Mouse (Mus musculus) thymus, postnatal 4 days (tissue): ENCODE measurements at regions not wholly inside any gene's neighbourhood (a gene's known extent, or its start where the extent isn't known, plus 50 kb on each side); places are given as distances from the start of the nearest gene placed in this dataset.
A peak's percentile ranks its signal among the peaks of the same experiment; 100 is the strongest.
"Not testable (repeated sequence)": the region's sequence is repeated elsewhere in the genome, so short reads cannot be mapped to it uniquely, and the experiment has no call there.

Experiments
- DNase-seq: peaks from one replicate; pipeline ENCODE4 v3.0.0; 2021

GRCm38 (mm10) chr8:5523281-5523680 lies 418.1 kb upstream of the Slc10a2 start:
- DNase-seq, result no peak

- DNase-seq, result no peak
Observed at GRCm38 (mm10) chr8:5495861-5496260, 390.7 kb upstream of the Slc10a2 start.

- DNase-seq, result no peak
Observed at GRCm38 (mm10) chr8:5490491-5490890, 385.3 kb upstream of the Slc10a2 start.

- DNase-seq, result no peak
Observed at GRCm38 (mm10) chr8:5482938-5483337, 377.8 kb upstream of the Slc10a2 start.

GRCm38 (mm10) chr8:5472999-5473398 lies 367.8 kb upstream of the Slc10a2 start:
- DNase-seq, result no peak

DNA sequence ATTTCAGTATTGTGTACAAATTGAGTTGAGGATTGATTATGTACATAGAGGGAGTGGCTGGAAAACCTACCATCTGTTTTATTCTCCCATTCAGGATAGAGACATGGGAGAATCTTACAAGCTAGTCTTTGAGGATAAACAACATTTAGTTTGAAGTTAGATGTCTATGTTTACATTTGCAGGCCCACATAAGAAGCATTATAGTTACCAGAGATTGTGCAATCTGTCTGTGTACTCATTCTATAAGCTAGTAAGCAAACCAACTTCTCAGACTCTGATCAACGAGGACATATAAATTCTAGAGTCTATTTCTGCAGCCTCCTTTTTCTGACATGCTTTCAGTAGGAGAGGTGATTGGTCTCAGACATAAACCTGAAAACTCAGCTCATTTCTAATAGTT lies 367.4 kb upstream of the Slc10a2 start:
- no peak for DNase-seq

DNA sequence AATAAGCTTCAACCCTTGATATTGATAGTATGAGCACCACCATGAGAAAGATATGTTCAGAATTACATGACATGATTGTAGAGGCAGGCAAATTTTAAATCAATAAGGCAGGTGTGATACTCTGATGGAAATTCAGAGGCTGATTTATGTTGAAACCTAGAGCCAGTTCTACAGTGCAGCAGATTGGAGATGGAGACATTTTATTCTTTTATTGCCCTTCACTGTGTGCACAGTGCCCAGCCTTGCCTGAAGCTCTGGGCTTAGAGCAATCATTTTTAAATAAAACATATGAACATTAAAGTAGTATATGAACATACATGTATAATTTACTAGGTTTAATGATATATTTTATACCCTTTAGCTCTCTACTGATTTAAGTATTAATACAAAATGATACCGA lies 352.5 kb upstream of the Slc10a2 start:
- DNase-seq, result no peak

DNA sequence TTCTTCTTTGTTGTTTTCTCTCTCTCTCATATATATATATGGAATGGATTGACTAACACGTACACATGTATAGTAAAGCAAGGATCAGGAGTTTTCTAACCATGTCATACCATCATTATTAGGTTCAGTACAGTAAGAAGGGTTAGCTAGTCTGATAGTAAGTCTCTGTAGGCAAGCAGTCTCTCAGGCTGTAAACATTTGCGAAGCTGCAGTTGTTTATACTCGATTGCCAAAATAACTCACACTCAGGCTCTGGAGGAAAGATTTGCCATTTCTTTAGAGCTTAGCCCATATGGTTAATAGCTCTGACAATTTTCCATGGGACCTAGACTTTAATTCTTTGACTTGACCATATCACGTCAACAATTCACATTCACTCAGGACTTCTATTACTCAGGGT lies 348.3 kb upstream of the Slc10a2 start:
- no peak for DNase-seq

DNA sequence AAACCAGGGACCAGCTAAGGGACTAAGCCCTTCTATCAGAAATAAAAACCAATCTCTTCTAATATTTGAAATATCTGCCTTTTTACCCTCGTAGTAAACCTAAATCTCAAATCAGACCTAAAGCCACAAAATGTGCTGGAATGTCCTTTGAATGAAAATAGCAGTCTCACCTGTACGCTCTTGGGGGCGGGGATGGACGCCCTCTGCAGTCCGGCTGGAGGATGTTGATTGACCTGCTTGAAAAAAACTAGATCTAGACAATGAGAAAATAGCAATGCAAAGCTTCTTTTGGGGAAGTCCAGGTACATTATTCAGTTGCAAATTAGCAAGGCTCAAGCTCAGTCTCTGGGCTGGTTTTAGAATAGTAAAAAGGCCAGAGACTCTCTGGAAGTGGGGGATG lies 337.1 kb upstream of the Slc10a2 start:
- not testable (repeated sequence) for DNase-seq

DNA sequence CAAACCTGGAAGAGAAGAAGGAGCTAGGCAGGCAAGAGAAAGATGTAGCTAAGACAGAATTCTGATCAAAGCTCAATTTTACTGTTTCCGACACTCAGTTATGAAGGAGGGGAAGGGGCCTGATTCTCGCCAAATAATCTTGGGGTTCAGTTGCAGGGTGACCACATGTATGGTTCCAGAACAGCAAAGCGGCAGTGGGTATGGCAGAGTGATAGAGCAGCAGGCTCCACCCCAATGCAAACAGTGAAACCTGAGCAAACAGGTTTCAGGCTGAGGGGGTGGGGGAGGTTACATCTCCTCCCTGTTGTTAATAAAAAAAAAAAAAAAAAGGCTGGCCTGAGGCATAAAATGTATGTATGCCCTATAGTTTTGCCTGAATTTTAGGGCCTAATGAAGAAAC lies 335.3 kb upstream of the Slc10a2 start:
- not testable (repeated sequence) for DNase-seq

GRCm38 (mm10) chr8:5439054-5439453 lies 333.9 kb upstream of the Slc10a2 start:
- DNase-seq, result no peak

- DNase-seq, result no peak
Observed at GRCm38 (mm10) chr8:5428303-5428971, 323.3 kb upstream of the Slc10a2 start.

- DNase-seq, result not testable (repeated sequence)
Observed at GRCm38 (mm10) chr8:5416841-5417240, 311.7 kb upstream of the Slc10a2 start.

GRCm38 (mm10) chr8:5384851-5385250 lies 279.7 kb upstream of the Slc10a2 start:
- no peak for DNase-seq

GRCm38 (mm10) chr8:5378001-5378400 lies 272.9 kb upstream of the Slc10a2 start:
- no peak for DNase-seq

DNA sequence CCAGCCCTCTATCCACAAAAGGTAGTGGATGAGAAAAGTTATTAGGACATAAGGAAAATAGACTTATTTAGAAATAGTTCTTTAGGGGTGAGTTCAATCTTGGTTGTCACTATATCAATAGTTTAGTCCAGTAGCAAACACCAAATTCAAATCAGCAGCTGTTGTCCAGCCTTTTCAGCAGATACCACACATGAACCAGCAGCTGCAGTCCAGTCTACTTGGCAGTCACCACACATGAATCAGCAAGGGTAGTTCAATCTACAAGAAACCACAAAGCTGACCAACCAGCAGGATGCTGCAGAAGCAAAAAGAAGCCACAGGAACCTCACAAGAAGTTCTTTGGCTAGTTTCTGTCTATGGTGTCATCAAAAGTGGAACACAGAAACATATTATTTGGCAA lies 234.8 kb upstream of the Slc10a2 start:
- DNase-seq, result no peak

- DNase-seq, result no peak
Observed at GRCm38 (mm10) chr8:5314594-5314993, 209.4 kb upstream of the Slc10a2 start.

DNA sequence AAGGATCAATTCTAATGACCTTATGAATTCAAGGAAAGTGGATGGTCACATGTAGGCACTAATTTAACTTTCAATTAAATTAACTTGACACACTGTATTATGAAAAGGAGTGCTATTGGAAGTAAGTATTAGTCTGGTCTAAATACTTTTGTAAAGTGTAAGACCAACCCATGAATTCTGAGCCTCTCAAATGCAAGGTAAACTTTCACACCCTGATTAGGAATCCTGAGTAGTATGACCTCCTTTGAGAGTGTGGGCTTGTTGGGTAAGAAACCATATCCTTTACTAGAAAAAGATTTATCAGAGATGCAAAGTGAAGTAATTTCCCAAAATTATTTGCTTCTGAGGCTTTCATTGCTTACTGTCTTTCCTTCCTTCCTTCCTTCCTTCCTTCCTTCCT lies 194.8 kb upstream of the Slc10a2 start:
- no peak for DNase-seq

GRCm38 (mm10) chr8:5297190-5297589 lies 192.0 kb upstream of the Slc10a2 start:
- no peak for DNase-seq

DNA sequence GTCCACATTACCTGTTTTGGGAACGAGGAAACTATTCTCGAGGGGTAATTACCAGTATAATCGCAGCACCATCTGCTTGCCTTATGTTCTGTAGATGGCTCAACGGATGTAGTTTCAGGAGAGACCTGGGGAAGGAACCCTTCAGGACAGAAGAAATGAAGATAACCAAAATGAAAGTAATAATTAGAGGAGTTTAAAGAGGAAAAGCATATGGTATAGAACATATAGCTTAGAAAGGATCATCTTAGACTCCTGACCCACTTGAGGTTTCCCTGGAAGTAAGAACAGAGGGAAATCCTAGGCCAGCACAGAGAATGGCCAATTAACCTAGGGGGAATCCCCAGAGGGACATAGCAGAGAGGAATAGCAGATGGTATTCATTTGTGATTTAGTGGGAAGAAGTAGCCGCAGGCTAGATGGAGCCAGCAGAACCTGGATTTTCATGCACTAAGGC lies 180.6 kb upstream of the Slc10a2 start:
- DNase-seq, result no peak

GRCm38 (mm10) chr8:5283799-5284198 lies 178.6 kb upstream of the Slc10a2 start:
- no peak for DNase-seq

- DNase-seq, result no peak
Observed at GRCm38 (mm10) chr8:5262316-5262715, 157.2 kb upstream of the Slc10a2 start.

- peak; percentile 17 for DNase-seq
Observed at GRCm38 (mm10) chr8:5241871-5242270, 136.7 kb upstream of the Slc10a2 start.
